Comparison of ENCODE assay signal across 31 mouse cellular contexts in genomic region chr4:49676790-49677189, GRCm38 (mm10). TPM values are rescaled to one million over a fixed set of nuclear protein-coding genes. Genes with fewer than 3 reads are reported as not detected.
"Had no signal": no experiment of that assay in that cellular context is flagged by ENCODE, and none has a peak within 500 bp of the region (broad histone marks: within the 10 kb centered on the region; RNA-seq: fewer than 3 reads in every experiment).

No protein-coding gene starts in this region.

- H3K27ac ChIP-seq: gastrocnemius, adult 2 months; heart, adult 2 months; hindbrain, embryonic 10.5 days; hindbrain, embryonic 12.5 days; hindbrain, embryonic 14.5 days; intestine, embryonic 15.5 days; kidney, embryonic 15.5 days; kidney, postnatal 0 days; left cerebral cortex, adult 2 months; limb, embryonic 13.5 days; limb, embryonic 15.5 days; liver, embryonic 12.5 days; liver, embryonic 14.5 days had no signal

- H3K9ac ChIP-seq: heart, embryonic 12.5 days; hindbrain, embryonic 12.5 days; hindbrain, embryonic 14.5 days; intestine, embryonic 15.5 days; kidney, embryonic 15.5 days; limb, embryonic 13.5 days; limb, embryonic 15.5 days; liver, embryonic 12.5 days; liver, embryonic 14.5 days had no signal

- DNase-seq: gastrocnemius, adult 2 months; gastrocnemius, postnatal 10 days; gastrocnemius, postnatal 25 days; heart, adult 2 months; heart, postnatal 10 days; heart, postnatal 4 days; kidney, adult 11 months; kidney, adult 2 months; kidney, adult 9 months; kidney, postnatal 14 days; kidney, postnatal 36 days; left cerebral cortex, postnatal 4 days had no signal

- H3K4me3 ChIP-seq: gastrocnemius, adult 2 months; heart, adult 2 months; heart, embryonic 12.5 days; hindbrain, embryonic 10.5 days; hindbrain, embryonic 12.5 days; intestine, embryonic 15.5 days; kidney, embryonic 15.5 days; left cerebral cortex, adult 2 months; limb, embryonic 13.5 days; limb, embryonic 15.5 days; liver, embryonic 12.5 days had no signal

- H3K36me3 ChIP-seq: heart, embryonic 12.5 days; hindbrain, embryonic 10.5 days; hindbrain, embryonic 12.5 days; intestine, embryonic 15.5 days; kidney, embryonic 15.5 days; limb, embryonic 13.5 days; limb, embryonic 15.5 days; liver, embryonic 12.5 days had no signal

- H3K4me1 ChIP-seq: heart, embryonic 12.5 days; hindbrain, embryonic 10.5 days; hindbrain, embryonic 12.5 days; intestine, embryonic 15.5 days; kidney, embryonic 15.5 days; limb, embryonic 15.5 days; liver, embryonic 12.5 days had no signal

- ATAC-seq: hindbrain, embryonic 16.5 days; inflammation-experienced regulatory T-cells, adult 6 months; intestine, embryonic 15.5 days; liver, embryonic 12.5 days had no signal

- H3K27me3 ChIP-seq: heart, embryonic 12.5 days; hindbrain, embryonic 12.5 days; intestine, embryonic 15.5 days; kidney, embryonic 15.5 days; limb, embryonic 13.5 days; limb, embryonic 15.5 days; liver, embryonic 12.5 days had no signal

- H3K9me3 ChIP-seq: heart, embryonic 12.5 days; hindbrain, embryonic 10.5 days; hindbrain, embryonic 12.5 days; intestine, embryonic 15.5 days; kidney, embryonic 15.5 days; limb, embryonic 13.5 days; limb, embryonic 15.5 days; liver, embryonic 12.5 days had no signal

- H3K4me2 ChIP-seq: heart, embryonic 12.5 days; hindbrain, embryonic 12.5 days; hindbrain, embryonic 14.5 days; intestine, embryonic 15.5 days; kidney, embryonic 15.5 days; limb, embryonic 13.5 days; limb, embryonic 15.5 days; liver, embryonic 12.5 days had no signal

RNA-seq across cellular contexts. Expression of gene Ppp3r2, which starts 5.0 kb away (rescaled TPM):
- total RNA-seq: gastrocnemius, adult 2 months; gastrocnemius, postnatal 25 days; heart, adult 2 months; heart, postnatal 10 days; heart, postnatal 25 days; heart, postnatal 4 days; liver, adult 2 months had no signal
- polyA plus RNA-seq: heart, adult 2 months; heart, embryonic 14.5 days; heart, embryonic 16.5 days; inflammation-experienced regulatory T-cells, adult 6 months; kidney, postnatal 0 days; large intestine, adult 2 months; liver, adult 2 months; liver, embryonic 12.5 days; liver, embryonic 14.5 days had no signal
